Mouse (Mus musculus) MEL (cell line): ENCODE results near the gene Kalrn.

Experiments used
- CTCF ChIP-seq, 3 experiments: IDR thresholded peaks in 2 of 3; conservative IDR thresholded peaks in 1 of 3; 2 replicates each; pipeline ENCODE4 v1.5.1; 2011 to 2012; ENCODE audit warnings: low read length in 3 of 3, low read depth in 2 of 3, mild to moderate bottlenecking in 2 of 3, improper control_type of control experiment in 1 of 3, inconsistent platforms in 1 of 3, mixed read lengths in 1 of 3, moderate library complexity in 1 of 3; ENCODE audit not compliant: control insufficient read depth in 1 of 3, insufficient read depth in 1 of 3, poor library complexity in 1 of 3, severe bottlenecking in 1 of 3
- MAFK ChIP-seq: IDR thresholded peaks from 2 replicates; pipeline ENCODE4 v1.6.1; 2011; ENCODE audit warnings: low read depth, mild to moderate bottlenecking, low read length, improper control_type of control experiment, borderline replicate concordance
- MAX ChIP-seq: IDR thresholded peaks from 2 replicates; pipeline ENCODE4 v1.6.1; 2011; ENCODE audit warnings: low read length, improper control_type of control experiment
- POLR2A ChIP-seq, 2 experiments: IDR thresholded peaks; 2 replicates each; pipeline ENCODE4 v1.6.1; 2011 to 2012; ENCODE audit warnings: low read length in 2 of 2, mild to moderate bottlenecking in 2 of 2, control low read depth in 1 of 2, improper control_type of control experiment in 1 of 2, low read depth in 1 of 2, moderate library complexity in 1 of 2; ENCODE audit not compliant: control insufficient read depth in 1 of 2, insufficient read depth in 1 of 2, poor library complexity in 1 of 2
- ZC3H11A ChIP-seq: IDR thresholded peaks from 2 replicates; pipeline ENCODE4 v1.6.1; 2012; ENCODE audit warnings: low read depth, mild to moderate bottlenecking, inconsistent platforms, low read length, improper control_type of control experiment

DNA sequence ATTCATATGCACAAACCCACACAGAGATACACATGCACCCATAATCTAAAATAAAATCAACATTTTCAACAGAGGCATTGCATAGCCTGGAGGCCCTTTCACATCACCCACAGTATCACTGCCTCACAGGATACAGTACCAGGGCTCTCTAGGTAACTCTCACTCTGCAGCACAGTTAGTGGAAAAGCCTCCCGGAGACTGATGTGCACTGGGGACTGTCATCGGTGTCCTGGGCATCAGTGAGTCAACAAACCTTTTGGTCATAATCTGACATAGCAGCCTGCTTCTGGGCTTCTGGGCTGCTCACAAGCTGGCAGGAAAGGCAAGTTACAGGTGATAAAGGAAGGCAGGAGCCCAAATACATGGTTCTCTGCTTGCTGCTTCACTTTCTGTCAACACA lies 31.0 kb downstream of the Kalrn start:
- TF ChIP-seq POLR2A (IDR thresholded peaks at IDR 0.05; ENCODE audit: control insufficient read depth in 1 of 2, insufficient read depth in 1 of 2, low read depth in 1 of 2, low read length in 2 of 2, poor library complexity in 1 of 2) (no peak), MAX (no peak), CTCF (IDR thresholded peaks at IDR 0.05 in 2 of 3, conservative IDR thresholded peaks at IDR 0.05 in 1 of 3; ENCODE audit: control insufficient read depth in 1 of 3, insufficient read depth in 1 of 3, low read depth in 2 of 3, low read length in 3 of 3, poor library complexity in 1 of 3, severe bottlenecking in 1 of 3) (no peak), MAFK (no peak), ZC3H11A (no peak)
